Mouse (Mus musculus) right cerebral cortex, postnatal 10 days (tissue): ENCODE measurements around the gene Zfp39.
"Not testable (repeated sequence)": the region's sequence is repeated elsewhere in the genome, so short reads cannot be mapped to it uniquely, and the experiment has no call there.

Experiments used
- DNase-seq, 2 experiments: peaks; one replicate each; pipeline ENCODE4 v3.0.0; 2021; ENCODE audit warnings: low spot score in 2 of 2

Zfp39 gene

DNA sequence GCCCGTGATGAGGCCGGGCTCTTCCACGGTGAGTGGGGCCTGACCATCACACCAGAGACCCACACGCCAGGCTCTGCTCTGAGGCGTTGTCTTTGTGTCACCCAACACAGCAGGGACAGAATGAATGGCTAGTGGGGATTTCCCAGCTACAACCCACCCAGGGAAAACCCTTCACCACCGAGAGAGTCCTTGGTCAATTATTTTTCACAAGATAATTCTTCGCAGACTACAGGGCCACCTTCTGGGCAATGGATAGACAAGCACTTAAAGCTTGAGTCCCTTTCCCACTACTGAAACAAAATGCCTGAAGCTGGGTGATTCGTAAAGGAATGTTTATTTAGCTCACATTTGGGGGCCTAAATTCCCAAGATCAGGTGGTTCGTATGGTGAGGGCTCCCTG is 18.4 kb upstream of the Zfp39 start:
- DNase-seq = no peak

DNA sequence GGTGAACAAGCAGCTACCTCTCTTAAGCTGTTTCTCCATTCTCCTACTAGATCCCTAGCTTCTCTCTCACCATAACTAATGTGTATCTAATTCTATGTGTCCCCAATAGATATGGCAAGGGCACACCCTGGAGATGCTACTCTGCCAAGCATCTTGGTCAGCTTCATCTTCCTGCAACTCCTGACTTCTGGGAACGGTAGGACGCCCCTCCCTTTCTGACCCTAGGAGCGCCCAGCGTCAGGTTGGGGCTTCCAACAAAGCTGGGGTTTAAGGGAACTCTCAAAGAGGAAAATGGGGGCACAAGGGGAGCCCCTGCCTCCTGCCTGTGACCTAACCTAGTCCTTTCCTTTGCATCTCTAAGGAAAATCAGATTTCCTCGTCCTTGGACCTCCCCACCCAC is 14.7 kb upstream of the Zfp39 start:
- no peak for DNase-seq

DNA sequence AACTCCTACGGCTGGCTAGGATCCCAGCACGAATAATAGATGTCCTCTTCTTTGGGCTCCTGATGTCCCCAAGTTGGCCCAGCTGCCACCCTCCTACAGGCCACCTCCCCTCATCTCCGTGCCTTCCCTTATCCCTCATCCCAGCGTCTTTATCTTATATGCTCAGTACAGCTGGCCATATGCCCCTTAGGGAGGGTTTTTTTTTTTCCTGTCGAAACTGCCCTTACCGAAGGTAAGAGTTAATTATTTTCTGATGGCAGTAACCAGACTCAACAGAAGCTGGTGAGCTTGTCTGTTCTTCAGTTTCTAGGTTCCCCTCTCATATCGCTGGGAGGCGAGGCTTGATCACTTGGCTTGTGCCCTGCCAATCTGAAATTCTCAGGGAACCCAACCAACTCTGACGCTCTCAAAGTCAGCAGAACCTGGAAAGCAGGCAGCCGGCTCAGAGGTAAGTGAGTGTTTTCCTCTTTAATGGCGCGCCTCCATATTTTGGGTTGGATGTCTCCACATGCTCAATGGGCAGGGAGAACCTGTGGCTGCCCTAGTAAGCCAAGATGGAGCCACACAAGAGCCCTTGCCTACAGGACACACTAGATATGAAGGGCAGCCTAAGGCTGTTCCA is 13.8 kb upstream of the Zfp39 start, which contains the start of gene Btnl10:
Btnl10 (plus strand) TSS at position 164 of the 622 bp plus-strand sequence.
- DNase-seq = no peak

DNA sequence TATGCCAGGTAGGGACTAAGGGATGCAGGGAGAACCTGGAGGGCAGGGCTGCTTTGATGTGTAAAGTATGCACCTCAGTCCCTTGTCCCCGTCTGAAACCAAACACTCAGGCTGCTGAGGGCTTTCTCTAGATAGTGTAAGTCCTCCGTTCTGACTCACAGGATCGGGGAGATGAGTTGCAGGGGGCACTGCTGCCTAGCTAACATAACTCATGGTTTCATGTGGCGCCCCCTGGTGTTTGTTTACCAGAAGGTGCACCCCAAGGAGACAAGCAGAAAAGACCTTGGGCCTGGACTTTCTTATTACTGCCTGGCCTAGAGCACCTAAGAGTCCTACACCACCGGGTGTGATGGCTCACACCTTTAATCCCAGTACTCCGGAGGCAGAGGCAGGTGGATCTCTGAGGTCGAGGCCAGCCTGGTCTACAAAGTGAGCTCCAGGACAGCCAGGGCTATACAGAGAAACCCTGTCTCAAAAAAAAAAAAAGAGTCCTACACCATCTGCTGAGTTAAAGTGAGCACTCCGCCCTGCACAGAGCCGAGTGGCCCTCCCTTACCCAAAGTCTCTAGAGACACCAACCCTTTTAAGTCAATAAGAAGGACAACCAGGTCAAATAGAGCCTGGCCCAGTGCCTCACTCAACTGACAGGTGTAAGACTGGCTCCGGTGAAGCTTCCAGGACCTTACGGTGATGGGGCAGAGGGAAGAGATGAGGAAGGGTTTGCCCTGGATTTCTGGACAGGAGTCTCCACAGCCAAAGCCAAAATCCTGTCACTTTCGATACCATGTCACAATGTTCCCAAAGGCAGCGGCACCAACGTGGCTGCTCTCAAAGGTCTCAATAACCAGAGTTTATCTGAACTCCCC is 13.1 kb upstream of the Zfp39 start:
- no peak for DNase-seq

- DNase-seq = no peak
Observed at GRCm38 (mm10) chr11:58914461-58915028, 10.5 kb upstream of the Zfp39 start.

GRCm38 (mm10) chr11:58913776-58914175 is 9.8 kb upstream of the Zfp39 start:
- no peak for DNase-seq

- peak in 1 of 2 experiments; percentile 35 for DNase-seq
Observed at GRCm38 (mm10) chr11:58904838-58905237, 813 bp upstream of the Zfp39 start.

GRCm38 (mm10) chr11:58904410-58904718 is 339 bp upstream of the Zfp39 start:
- DNase-seq = no peak

DNA sequence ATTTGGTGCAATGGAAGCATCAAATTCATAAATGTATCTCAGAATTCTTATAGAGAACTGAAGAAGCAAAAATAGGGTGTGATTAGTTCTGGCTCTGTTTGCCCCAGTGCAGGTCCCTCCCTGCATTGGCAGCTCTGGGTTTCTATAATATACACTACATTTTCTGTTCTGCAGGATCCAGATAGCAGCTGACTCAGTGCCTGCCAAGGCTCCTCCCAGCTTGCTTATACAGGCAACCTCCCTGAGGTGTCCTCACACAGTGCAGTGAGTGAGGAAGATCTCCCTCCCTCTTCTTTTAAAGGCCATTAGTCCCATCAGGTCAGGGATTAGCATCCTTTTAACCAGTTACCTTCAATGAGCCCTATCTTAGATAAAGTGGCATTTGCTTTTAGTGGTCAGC is 2.9 kb downstream of the Zfp39 start:
- DNase-seq = peak in 1 of 2 experiments; percentile 5

GRCm38 (mm10) chr11:58897485-58897884 is 6.5 kb downstream of the Zfp39 start:
- no peak for DNase-seq

DNA sequence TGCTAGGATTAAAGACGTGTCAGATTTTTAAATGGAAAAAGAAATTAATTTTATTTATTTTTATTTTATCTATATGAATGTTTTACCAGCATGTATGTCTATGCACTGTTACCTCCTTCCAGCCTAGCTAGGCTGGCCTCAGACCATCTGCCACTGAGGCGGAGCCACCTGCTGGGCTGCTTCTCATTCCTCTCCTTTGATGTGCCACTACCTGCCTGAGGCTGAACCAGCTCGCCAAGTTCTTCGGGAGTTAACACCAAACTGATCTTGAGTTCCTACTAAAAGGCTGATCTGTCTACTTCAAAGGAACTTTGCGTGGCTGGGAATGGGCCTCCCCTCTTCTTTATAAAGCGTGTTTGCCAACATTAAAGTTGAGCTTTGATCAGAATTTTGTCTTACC is 9.6 kb downstream of the Zfp39 start:
- no peak for DNase-seq

DNA sequence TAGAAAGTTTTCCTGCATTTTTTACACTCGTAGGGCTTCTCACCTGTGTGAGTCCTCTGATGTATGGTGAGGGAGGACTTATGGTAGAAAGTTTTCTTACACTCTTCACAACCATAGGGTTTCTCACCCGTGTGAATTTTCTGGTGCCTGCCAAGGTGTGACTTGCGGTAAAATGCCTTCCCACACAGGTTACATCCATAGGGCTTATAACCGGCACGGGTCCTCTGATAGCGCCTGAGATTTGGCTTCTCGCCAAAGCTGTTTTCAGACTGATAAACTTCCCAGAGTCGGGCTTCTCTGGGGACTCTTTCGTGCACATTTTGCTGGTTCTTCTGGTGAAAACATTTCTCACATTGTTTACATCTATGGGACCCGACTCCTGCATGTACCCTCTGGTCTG is 13.5 kb downstream of the Zfp39 start:
- DNase-seq = no peak

GRCm38 (mm10) chr11:58883756-58884155 is 20.3 kb downstream of the Zfp39 start:
- DNase-seq = peak in 1 of 2 experiments; percentile 15

DNA sequence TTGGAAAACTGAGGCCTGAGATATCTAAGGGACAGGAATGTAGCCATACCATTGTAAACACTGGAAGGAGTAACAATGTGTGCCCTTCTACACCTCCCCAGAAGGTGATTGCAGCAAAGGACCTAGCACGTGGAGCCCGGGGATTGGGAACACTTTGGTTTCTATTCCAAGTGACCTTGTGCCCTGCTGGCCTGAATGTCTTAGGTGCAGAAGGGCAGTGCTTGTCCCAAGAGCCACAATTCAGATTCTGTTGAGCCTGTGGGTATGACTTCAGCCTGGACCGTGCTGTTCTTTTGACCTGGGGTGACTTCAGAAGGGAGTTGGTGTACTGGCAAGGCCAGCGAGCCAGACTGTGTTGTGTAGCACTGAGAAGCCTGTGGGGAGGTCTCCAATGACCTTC is 33.1 kb downstream of the Zfp39 start:
- DNase-seq = no peak

DNA sequence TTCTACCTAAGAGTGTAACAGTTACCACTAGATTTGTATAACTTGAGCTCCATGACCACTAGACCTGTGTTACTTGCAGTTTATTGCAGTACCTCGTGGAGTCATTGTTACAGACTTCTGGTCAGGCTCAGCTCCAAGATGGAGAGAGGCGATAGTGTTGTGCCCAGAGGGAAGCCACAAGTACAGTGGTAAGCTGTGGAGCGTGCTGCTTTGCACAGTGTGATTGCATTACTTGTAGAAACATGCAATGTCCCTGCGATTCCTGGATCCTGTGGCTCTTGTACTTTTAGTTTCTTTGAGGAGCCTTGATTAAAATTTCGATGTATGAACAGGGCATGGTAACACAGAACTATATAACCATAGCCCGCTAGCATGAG is 36.1 kb downstream of the Zfp39 start:
- no peak for DNase-seq

- peak; percentile 87 to 88 for DNase-seq
Observed at GRCm38 (mm10) chr11:58867039-58867953, 36.7 kb downstream of the Zfp39 start, which contains the start of gene 2810021J22Rik. Gene 2810021J22Rik (plus strand): TSS chr11:58867216.

DNA sequence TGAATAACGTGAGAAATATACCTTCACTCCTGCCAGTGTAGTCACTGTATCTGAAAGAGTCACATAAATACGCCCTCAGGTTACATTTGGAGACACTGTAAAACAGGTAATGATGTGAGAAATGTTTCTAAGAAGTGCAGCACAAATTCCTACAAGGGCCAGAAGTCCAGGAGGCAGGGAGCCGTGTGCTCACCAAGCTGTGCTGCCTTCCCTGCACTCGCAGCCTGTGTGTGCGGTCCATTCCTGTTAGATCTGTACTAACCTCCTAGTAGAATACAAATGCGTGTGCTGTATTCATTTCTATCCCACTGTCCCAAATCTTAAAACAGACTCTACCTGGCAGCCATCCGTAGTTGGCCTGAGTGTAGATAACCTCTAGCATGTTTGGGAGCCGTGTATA is 43.3 kb downstream of the Zfp39 start:
- no peak for DNase-seq

- no peak for DNase-seq
Observed at GRCm38 (mm10) chr11:58849731-58850130, 54.3 kb downstream of the Zfp39 start.

DNA sequence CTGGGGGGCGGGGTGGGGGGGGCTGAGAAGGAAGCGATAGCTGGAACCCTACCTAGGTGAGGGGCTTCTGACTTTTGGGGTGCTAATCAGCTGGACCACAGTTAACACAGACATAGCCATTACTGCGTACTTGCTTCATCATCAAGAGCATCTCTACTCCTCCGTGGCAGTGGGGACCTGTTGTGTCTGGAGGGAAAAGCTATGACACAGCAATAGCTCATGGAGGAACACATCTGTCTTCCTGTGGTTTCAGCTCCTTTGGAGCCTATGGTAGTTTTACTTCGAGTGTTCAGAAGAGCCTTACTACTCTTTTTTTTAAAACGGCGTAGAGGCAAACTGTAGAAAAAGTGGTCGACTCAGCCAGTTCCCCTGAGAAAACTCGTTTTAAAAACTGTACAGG is 56.4 kb downstream of the Zfp39 start:
- DNase-seq = no peak

GRCm38 (mm10) chr11:58846919-58847461 is 57.0 kb downstream of the Zfp39 start, which contains the start of gene Gm12258:
Gene Gm12258 (plus strand): TSS chr11:58847158.
- DNase-seq = peak; percentile 93 to 96

DNA sequence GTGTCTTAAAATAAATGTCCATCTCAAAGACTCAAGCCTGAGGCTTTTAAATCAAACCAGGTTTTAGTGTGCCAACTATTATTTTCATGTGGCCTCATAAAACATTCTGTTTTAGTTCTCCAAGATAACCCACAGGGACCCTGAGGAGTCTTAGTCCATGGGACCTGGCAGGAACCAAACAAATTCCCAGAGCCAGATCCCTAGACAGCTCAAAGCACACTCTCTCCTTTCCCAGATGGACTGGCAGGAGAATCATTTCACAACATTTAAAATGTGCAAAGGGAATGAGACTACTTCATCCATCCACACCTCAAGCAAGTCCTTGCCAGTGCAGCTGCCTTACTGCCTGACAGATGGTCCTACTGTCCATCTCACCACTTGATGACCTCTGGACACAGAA is 65.1 kb downstream of the Zfp39 start, which contains the start of gene Olfr311:
Olfr311 (plus strand) TSS at position 301 of the 400 bp plus-strand sequence.
- not testable (repeated sequence) for DNase-seq
